Mouse (Mus musculus) forebrain, embryonic 16.5 days (tissue): ENCODE measurements around the gene Serpinf1. TPM values are rescaled to one million over a fixed set of nuclear protein-coding genes. Genes with fewer than 3 reads are reported as not detected.

Experiments
- ATAC-seq: fragments of 200-750 bp; cut with Nextera tagmentation; 2 replicates; pipeline ENCODE4 v1.8.0; 2017; ENCODE audit warnings: mild to moderate bottlenecking, moderate library complexity
- H3K27ac ChIP-seq: fragments of 300-500 bp; sonication (generic); 2 replicates; pipeline ENCODE4 v1.5.1; 2014; ENCODE audit warnings: low read length, control low read depth
- H3K27me3 ChIP-seq: fragments of 300-500 bp; sonication (generic); replicated peaks from 2 replicates; pipeline ENCODE4 v1.6.1; 2014; ENCODE audit warnings: low read length; ENCODE audit not compliant: control insufficient read depth, insufficient read depth
- H3K36me3 ChIP-seq: fragments of 300-500 bp; sonication (generic); 2 replicates; pipeline ENCODE4 v1.6.1; 2014; ENCODE audit not compliant: control insufficient read depth, insufficient read depth
- H3K4me1 ChIP-seq: fragments of 300-500 bp; sonication (generic); replicated peaks from 2 replicates; pipeline ENCODE4 v1.6.1; 2014; ENCODE audit warnings: low read length; ENCODE audit not compliant: control insufficient read depth, insufficient read depth
- H3K4me2 ChIP-seq: fragments of 300-500 bp; sonication (generic); 2 replicates; pipeline ENCODE4 v1.6.1; 2014; ENCODE audit warnings: mild to moderate bottlenecking, low read length, control low read depth
- H3K4me3 ChIP-seq: fragments of 300-500 bp; sonication (generic); replicated peaks from 2 replicates; pipeline ENCODE4 v1.5.1; 2014; ENCODE audit warnings: mild to moderate bottlenecking, low read length, control low read depth
- H3K9ac ChIP-seq: fragments of 300-500 bp; sonication (generic); replicated peaks from 2 replicates; pipeline ENCODE4 v1.6.1; 2014; ENCODE audit warnings: low read depth, low read length, control low read depth
- H3K9me3 ChIP-seq: fragments of 300-500 bp; sonication (generic); 2 replicates; pipeline ENCODE4 v1.6.1; 2016; ENCODE audit warnings: low read length; ENCODE audit not compliant: control insufficient read depth
- WGBS: fragments of 180-500 bp; shearing (Covaris S2); extraction: QIAGEN DNeasy Blood & Tissue Kit; methylation state at CpG from one replicate; pipeline ENCODE4 v1.1.7; 2014; 5-methylcytosine and 5-hydroxymethylcytosine counted together
- polyA plus RNA-seq: library from polyadenylated mRNA; unstranded; fragments of >200 nt; fragmentation: Nextera tagmentation; extraction: Ambion mirVana; gene quantifications from 2 replicates; pipeline ENCODE4 v1.2.1, GENCODE M21; 2015

Serpinf1 gene
- polyA plus RNA-seq, 1 experiment from 2014 or later = 24.3 TPM

- Histone ChIP-seq H3K9ac (no peak overlapping the region), H3K4me1 (no peaks in the 10 kb centered on the region), H3K9me3 (no peaks in the 10 kb centered on the region), H3K4me3 (no peak overlapping the region), H3K36me3 (no peaks in the 10 kb centered on the region), H3K27me3 (no peaks in the 10 kb centered on the region), H3K4me2 (no peak overlapping the region), H3K27ac (no peak overlapping the region)
- WGBS = 82% methylated on average over 7 of the region's 7 CpGs
- ATAC-seq = no peak
These were observed 2.5 kb downstream of the Serpinf1 start for GRCm38 (mm10) chr11:75420037-75420436.

- no peak overlapping the region for H3K4me3 ChIP-seq
- H3K27me3 ChIP-seq = no peaks in the 10 kb centered on the region
- no peaks in the 10 kb centered on the region for H3K4me1 ChIP-seq
- WGBS = 87% methylated on average over 13 of the region's 13 CpGs
- H3K36me3 ChIP-seq = no peaks in the 10 kb centered on the region
- no peaks in the 10 kb centered on the region for H3K9me3 ChIP-seq
- ATAC-seq = no peak
- no peak overlapping the region for H3K9ac ChIP-seq
- H3K27ac ChIP-seq = no peak overlapping the region
- no peak overlapping the region for H3K4me2 ChIP-seq
These were observed 6.5 kb downstream of the Serpinf1 start for GRCm38 (mm10) chr11:75415994-75416393.

- Histone ChIP-seq H3K27ac (no peak overlapping the region), H3K4me2 (no peak overlapping the region), H3K4me1 (no peaks in the 10 kb centered on the region), H3K27me3 (no peaks in the 10 kb centered on the region), H3K9ac (no peak overlapping the region), H3K36me3 (no peaks in the 10 kb centered on the region), H3K4me3 (no peak overlapping the region), H3K9me3 (no peaks in the 10 kb centered on the region)
- 49% methylated on average over 7 of the region's 7 CpGs for WGBS
- ATAC-seq = no peak
These were observed 7.4 kb downstream of the Serpinf1 start for GRCm38 (mm10) chr11:75415096-75415495.

- Histone ChIP-seq H3K9me3 (no peaks in the 10 kb centered on the region), H3K4me1 (no peaks in the 10 kb centered on the region), H3K9ac (no peak overlapping the region), H3K4me3 (no peak overlapping the region), H3K27me3 (no peaks in the 10 kb centered on the region), H3K27ac (no peak overlapping the region), H3K4me2 (no peak overlapping the region), H3K36me3 (no peaks in the 10 kb centered on the region)
- ATAC-seq = no peak
- WGBS = 95% methylated on average over 7 of the region's 7 CpGs
These were observed 11.9 kb downstream of the Serpinf1 start for GRCm38 (mm10) chr11:75410591-75410990.

- ATAC-seq = no peak
- Histone ChIP-seq H3K9me3 (no peaks in the 10 kb centered on the region), H3K4me2 (no peak overlapping the region), H3K36me3 (no peaks in the 10 kb centered on the region), H3K9ac (no peak overlapping the region), H3K4me3 (no peak overlapping the region), H3K27me3 (no peaks in the 10 kb centered on the region), H3K4me1 (no peaks in the 10 kb centered on the region), H3K27ac (no peak overlapping the region)
- WGBS = 77% methylated on average over 17 of the region's 17 CpGs
These were observed 12.6 kb downstream of the Serpinf1 start for GRCm38 (mm10) chr11:75409679-75410575.

GRCm38 (mm10) chr11:75406865-75407264 lies 15.6 kb downstream of the Serpinf1 start:
- Histone ChIP-seq H3K4me1 (no peaks in the 10 kb centered on the region), H3K27me3 (no peaks in the 10 kb centered on the region), H3K4me3 (no peak overlapping the region), H3K9me3 (no peaks in the 10 kb centered on the region), H3K9ac (no peak overlapping the region), H3K4me2 (no peak overlapping the region), H3K36me3 (no peaks in the 10 kb centered on the region), H3K27ac (no peak overlapping the region)
- 43% methylated on average over 3 of the region's 3 CpGs for WGBS
- no peak for ATAC-seq

GRCm38 (mm10) chr11:75406104-75406503 lies 16.4 kb downstream of the Serpinf1 start:
- ATAC-seq = no peak
- H3K4me3 ChIP-seq = no peak overlapping the region
- no peak overlapping the region for H3K4me2 ChIP-seq
- H3K9me3 ChIP-seq = no peaks in the 10 kb centered on the region
- H3K27me3 ChIP-seq = no peaks in the 10 kb centered on the region
- WGBS = 65% methylated on average over 4 of the region's 4 CpGs
- no peak overlapping the region for H3K27ac ChIP-seq
- H3K36me3 ChIP-seq = no peaks in the 10 kb centered on the region
- H3K4me1 ChIP-seq = no peaks in the 10 kb centered on the region
- H3K9ac ChIP-seq = no peak overlapping the region

GRCm38 (mm10) chr11:75404801-75405200 lies 17.7 kb downstream of the Serpinf1 start:
- WGBS = 88% methylated on average over 6 of the region's 6 CpGs

GRCm38 (mm10) chr11:75403301-75404052 lies 19.0 kb downstream of the Serpinf1 start:
- Histone ChIP-seq H3K9me3 (no peaks in the 10 kb centered on the region), H3K9ac (no peak overlapping the region), H3K27me3 (no peaks in the 10 kb centered on the region), H3K4me2 (no peak overlapping the region), H3K4me1 (no peaks in the 10 kb centered on the region; the same call in none of the 2 replicates), H3K36me3 (no peaks in the 10 kb centered on the region), H3K4me3 (no peak overlapping the region), H3K27ac (no peak overlapping the region)
- WGBS = 77% methylated on average over 6 of the region's 6 CpGs
- no peak for ATAC-seq

More at GRCm38 (mm10) chr11:75404801-75405200, 17.7 kb downstream of the Serpinf1 start:
- H3K9ac ChIP-seq = no peak overlapping the region
- no peak overlapping the region for H3K27ac ChIP-seq
- no peaks in the 10 kb centered on the region; the same call in 1 of the 2 replicates for H3K4me1 ChIP-seq
- no peaks in the 10 kb centered on the region for H3K36me3 ChIP-seq
- no peaks in the 10 kb centered on the region for H3K27me3 ChIP-seq
- H3K4me3 ChIP-seq = no peak overlapping the region
- no peak overlapping the region for H3K4me2 ChIP-seq
- ATAC-seq = no peak
- H3K9me3 ChIP-seq = no peaks in the 10 kb centered on the region
